Mouse (Mus musculus): ENCODE data around the gene Apln. TPM values are rescaled to one million over a fixed set of nuclear protein-coding genes. Genes with fewer than 3 reads are reported as not detected.
A peak's percentile ranks its signal among the peaks of the same experiment; 100 is the strongest.

The Apln gene
- total RNA-seq (2021): 10 to 100 TPM in 1 of 2 experiments, 1 to 10 TPM in 1; 1.5 to 23.2 TPM
- long read RNA-seq, experiment 1, transcript Apln-201 (3 exons, 3,149 nt): major isoform, 20 of 24 reads
- long read RNA-seq, experiment 1, partial matches to known transcripts: 0 of 24 reads
- long read RNA-seq, experiment 1, other reads (novel, unspliced or antisense): 4 of 24 reads
- long read RNA-seq, experiment 2, partial matches to known transcripts: 0 of 4 reads
- long read RNA-seq, experiment 2, other reads (novel, unspliced or antisense): 1 of 4 reads

DNA sequence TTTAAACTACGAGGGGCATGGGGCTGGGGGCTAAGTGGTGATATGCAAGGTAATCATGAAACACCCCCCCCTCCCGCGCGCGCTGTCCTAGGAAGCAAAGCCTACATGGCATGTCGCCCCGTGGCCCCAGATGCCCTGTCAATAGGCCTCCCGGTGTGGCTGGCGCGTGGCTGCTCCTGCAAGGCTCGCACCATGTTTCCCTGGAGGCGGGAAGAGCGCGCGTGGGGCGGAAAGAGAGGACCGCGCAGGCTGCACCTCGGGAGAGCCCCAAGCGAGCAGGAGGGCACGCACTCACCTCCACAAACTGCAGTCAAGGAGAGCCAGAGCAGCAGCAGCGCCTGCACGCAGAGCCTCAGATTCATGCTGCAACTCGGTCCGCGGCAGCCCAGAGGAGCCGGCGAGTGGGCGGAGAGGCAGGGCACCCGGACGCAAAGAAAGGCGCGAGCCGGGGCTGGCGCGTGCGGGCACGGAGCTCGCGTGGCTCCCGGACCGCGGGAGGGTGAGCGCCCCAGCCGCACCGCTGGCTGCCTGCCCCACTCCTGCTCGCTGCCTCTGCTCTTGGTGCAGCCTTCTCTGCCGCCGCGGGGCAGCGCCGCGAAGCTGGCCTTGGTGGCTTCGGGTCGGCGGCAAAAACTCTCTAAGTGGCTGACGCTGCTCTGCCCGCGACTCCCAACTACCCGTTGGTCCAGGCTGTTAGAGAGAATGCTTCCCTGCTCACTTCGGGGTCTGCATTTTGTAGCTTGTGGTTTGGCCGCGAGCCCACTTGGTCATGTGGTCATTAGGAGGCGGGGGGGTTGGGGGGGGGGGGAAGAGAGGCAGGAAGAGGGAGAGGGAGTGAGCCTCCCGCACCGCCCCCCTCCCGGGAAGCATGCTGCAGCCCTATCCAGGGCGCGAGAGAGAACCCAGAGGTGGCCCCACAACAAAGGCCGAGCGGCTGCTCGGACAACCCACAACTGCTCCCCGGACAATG lies at the start of gene Apln:
TSS of gene Apln (minus strand) at position 710 of the 970 bp plus-strand sequence.
- peak; percentile 20 to 39 for DNase-seq (ENCODE audit: low spot score in 2 of 2)

GRCm38 (mm10) chrX:48082364-48082763 lies 47.7 kb upstream of the Apln start:
- DNase-seq (ENCODE audit: low spot score in 2 of 2): no peak

DNA sequence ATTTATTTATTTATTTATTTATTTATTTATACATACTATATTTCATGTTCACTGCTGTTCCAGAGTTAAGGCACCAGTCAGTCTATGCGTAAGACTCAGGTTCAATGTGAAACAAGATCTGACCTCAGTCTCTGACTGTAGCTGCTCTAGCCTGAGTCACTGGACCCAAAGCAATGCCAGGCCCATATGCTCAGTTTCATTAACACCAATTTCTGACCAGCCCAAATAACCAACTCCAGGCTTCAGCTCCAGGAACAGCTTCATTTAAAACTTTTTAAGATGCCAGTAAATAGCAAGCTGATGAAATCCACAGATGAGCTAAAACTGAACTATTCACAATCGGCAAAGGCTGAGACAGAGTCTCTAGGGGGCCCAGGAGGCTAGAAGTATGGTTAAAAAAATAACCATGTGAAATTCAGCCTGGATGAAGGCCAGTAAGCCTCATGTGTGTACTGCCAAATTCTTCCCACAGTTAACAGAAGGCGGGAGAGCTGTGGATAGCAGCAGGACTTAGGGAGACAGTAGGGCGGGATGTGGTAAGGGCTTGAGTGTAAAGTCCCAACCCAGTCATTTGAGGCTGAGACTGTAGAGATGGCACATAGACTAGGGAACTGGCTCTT lies 42.3 kb upstream of the Apln start:
- no peak for DNase-seq (ENCODE audit: low spot score in 2 of 2)

DNA sequence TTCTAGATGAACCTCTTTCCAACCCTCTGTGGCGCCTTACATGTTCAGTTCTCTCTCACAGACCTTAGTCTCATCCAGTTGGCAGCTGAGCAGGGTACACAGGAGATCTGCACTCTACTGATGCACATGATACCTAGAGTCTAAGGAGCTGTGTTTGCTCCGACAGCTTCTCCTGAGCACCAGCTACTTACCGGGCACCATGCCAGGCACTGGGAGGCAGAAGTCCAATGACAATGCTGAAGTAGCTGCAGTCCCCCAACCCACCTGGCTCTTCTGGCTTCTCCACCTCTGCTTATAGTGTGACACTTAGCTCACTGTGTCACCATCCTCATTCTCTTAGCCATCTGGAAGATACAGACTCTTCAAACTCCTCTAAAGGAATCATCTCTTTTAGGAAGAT lies 40.0 kb upstream of the Apln start:
- no peak for DNase-seq (ENCODE audit: low spot score in 2 of 2)

- no peak for DNase-seq (ENCODE audit: low spot score in 2 of 2)
Measured at GRCm38 (mm10) chrX:48072401-48072800, 37.7 kb upstream of the Apln start.

- DNase-seq (ENCODE audit: low spot score in 2 of 2): no peak
Measured at GRCm38 (mm10) chrX:48071961-48072360, 37.3 kb upstream of the Apln start.

DNA sequence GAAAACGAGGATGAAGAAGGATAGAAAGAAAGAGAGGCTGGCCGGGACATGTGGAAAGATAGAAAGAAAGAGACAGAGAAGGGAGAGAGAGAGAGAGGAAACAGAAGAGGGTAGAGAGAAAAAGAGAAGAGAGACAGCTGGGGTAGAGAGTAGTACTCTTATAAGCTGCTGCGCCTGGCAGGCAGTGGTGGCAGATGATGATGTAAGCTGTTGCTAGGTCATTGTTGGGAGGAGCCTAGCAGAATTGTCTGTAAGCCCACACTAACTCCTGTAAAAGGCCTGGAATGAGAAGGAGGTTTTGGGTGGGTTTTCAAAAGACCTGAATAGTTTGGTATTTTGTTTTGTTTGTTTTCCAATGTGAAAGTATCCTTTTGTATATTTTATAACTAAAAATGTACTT lies 32.2 kb upstream of the Apln start:
- DNase-seq (ENCODE audit: low spot score in 2 of 2): no peak

- DNase-seq (ENCODE audit: low spot score in 2 of 2): no peak
Measured at GRCm38 (mm10) chrX:48064166-48064853, 29.7 kb upstream of the Apln start.

DNA sequence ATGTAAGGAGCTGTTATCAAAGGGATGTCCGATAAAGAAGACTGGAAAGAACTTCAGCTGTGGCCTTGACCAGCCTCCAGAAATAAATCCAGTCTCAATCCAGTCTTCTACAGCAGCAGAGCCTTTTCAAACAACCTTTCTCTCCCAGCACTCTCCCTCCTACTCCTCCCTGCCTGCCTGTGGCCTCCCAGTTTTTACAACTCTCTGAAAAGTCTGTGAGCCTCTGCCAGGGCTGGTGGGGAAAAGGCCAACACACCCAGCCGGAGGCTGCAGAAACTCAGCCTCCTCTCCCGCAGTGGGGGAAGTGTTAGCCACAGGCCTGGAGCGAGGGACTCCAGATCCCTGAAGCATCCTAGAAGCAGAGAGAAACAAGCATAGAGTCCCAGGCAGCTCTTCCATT lies 27.8 kb upstream of the Apln start:
- no peak for DNase-seq (ENCODE audit: low spot score in 2 of 2)

- peak; percentile 20 to 33 for DNase-seq (ENCODE audit: low spot score in 2 of 2)
Measured at GRCm38 (mm10) chrX:48054186-48055015, 19.7 kb upstream of the Apln start.

GRCm38 (mm10) chrX:48053743-48054142 lies 19.1 kb upstream of the Apln start:
- no peak for DNase-seq (ENCODE audit: low spot score in 2 of 2)

DNA sequence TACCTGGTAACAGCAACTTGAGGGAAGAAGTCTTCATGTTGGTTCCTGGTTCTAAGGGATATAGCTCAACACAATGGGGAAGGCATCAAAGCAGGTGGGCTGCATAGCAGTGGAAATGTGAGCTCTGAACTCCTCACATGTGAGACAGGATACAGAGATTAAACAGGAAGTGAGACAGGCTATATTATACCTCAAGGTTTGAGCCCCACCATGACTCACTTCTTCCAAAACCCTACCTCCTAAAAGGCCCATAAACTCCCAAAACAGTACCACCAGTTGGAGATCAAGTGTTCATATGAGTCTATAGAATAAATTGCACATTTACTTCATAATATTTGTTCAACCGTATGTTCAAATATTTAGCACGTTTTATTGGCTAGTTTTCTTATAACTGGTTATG lies 11.7 kb upstream of the Apln start:
- no peak for DNase-seq (ENCODE audit: low spot score in 2 of 2)

- no peak for DNase-seq (ENCODE audit: low spot score in 2 of 2)
Measured at GRCm38 (mm10) chrX:48044261-48044660, 9.6 kb upstream of the Apln start.

- DNase-seq (ENCODE audit: low spot score in 2 of 2): no peak
Measured at GRCm38 (mm10) chrX:48042748-48043147, 8.1 kb upstream of the Apln start.

- no peak for DNase-seq (ENCODE audit: low spot score in 2 of 2)
Measured at GRCm38 (mm10) chrX:48040379-48040778, 5.7 kb upstream of the Apln start.

- DNase-seq (ENCODE audit: low spot score in 2 of 2): no peak
Measured at GRCm38 (mm10) chrX:48033766-48034143, 898 bp downstream of the Apln start.

- no peak for DNase-seq (ENCODE audit: low spot score in 2 of 2)
Measured at GRCm38 (mm10) chrX:48033024-48033423, 1.6 kb downstream of the Apln start.

DNA sequence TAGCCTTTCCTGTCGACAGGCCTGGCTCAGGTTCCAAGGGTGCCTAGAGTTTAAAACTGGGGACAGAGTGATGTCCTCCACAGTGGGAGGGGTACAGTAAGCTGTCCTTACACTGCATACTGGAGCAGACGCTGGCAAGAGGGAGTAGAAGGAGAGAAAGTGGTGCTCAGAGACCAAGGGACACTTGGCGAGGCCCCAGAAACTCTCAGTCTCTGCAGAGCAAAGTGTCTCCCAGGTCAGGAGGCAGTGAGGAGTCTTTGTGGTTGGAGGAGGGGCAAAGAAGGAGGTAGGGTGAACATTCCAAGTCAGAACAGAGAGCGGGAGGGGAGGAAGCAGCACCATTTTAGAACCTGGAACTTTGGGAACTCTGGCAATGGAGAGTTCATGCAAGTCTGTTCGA lies 2.8 kb downstream of the Apln start:
- DNase-seq (ENCODE audit: low spot score in 2 of 2): no peak

GRCm38 (mm10) chrX:48030593-48030992 lies 4.1 kb downstream of the Apln start:
- DNase-seq (ENCODE audit: low spot score in 2 of 2): no peak

- DNase-seq (ENCODE audit: low spot score in 2 of 2): no peak
Measured at GRCm38 (mm10) chrX:48022811-48023210, 11.8 kb downstream of the Apln start.

All from adrenal gland, adult 18-20 months (tissue).